Mouse (Mus musculus) forebrain, embryonic 12.5 days (tissue): Measurements from ENCODE around the gene Dnmt1. TPM values are rescaled to one million over a fixed set of nuclear protein-coding genes. Genes with fewer than 3 reads are reported as not detected.

ENCODE experiments used
- ATAC-seq: fragments of 200-750 bp; cut with Nextera tagmentation; 2 replicates; pipeline ENCODE4 v1.8.0; 2017; ENCODE audit warnings: moderate TSS enrichment; ENCODE audit not compliant: low FRiP score
- H3K27ac ChIP-seq: fragments of 300-500 bp; sonication (generic); 2 replicates; pipeline ENCODE4 v1.5.1; 2016; ENCODE audit warnings: mild to moderate bottlenecking
- H3K27me3 ChIP-seq: fragments of 300-500 bp; sonication (generic); 2 replicates; pipeline ENCODE4 v1.6.1; 2016; ENCODE audit warnings: mild to moderate bottlenecking
- H3K36me3 ChIP-seq: fragments of 300-500 bp; sonication (generic); replicated peaks from 2 replicates; pipeline ENCODE4 v1.6.1; 2016; ENCODE audit warnings: mild to moderate bottlenecking
- H3K4me1 ChIP-seq: fragments of 300-500 bp; sonication (generic); 2 replicates; pipeline ENCODE4 v1.6.1; 2016
- H3K4me2 ChIP-seq: fragments of 300-500 bp; sonication (generic); 2 replicates; pipeline ENCODE4 v1.6.1; 2016; ENCODE audit warnings: mild to moderate bottlenecking, moderate library complexity
- H3K4me3 ChIP-seq: fragments of 300-500 bp; sonication (generic); replicated peaks from 2 replicates; pipeline ENCODE4 v1.5.1; 2016; ENCODE audit warnings: mild to moderate bottlenecking
- H3K9ac ChIP-seq: fragments of 300-500 bp; sonication (generic); 2 replicates; pipeline ENCODE4 v1.6.1; 2016; ENCODE audit warnings: mild to moderate bottlenecking
- H3K9me3 ChIP-seq: fragments of 300-500 bp; sonication (generic); 2 replicates; pipeline ENCODE4 v1.6.1; 2016
- WGBS: fragments of 180-500 bp; shearing (Covaris S2); methylation state at CpG from one replicate; pipeline ENCODE4 v1.1.7; 2016; 5-methylcytosine and 5-hydroxymethylcytosine counted together
- polyA plus RNA-seq: library from polyadenylated mRNA; unstranded; fragments of >200 nt; fragmentation: Nextera tagmentation; extraction: Ambion mirVana; gene quantifications from 2 replicates; pipeline ENCODE4 v1.2.1, GENCODE M21; 2016

The Dnmt1 gene
- polyA plus RNA-seq, 1 experiment from 2014 or later: 134 TPM

GRCm38 (mm10) chr9:20897736-20898510 is 61.8 kb downstream of the Dnmt1 start:
- Histone ChIP-seq H3K4me3 (peak overlapping the region; percentile 81), H3K4me1 (peaks cover 19% of the 10 kb centered on the region), H3K9me3 (no peaks in the 10 kb centered on the region), H3K9ac (peak overlapping the region; percentile 92), H3K4me2 (peak overlapping the region; percentile 97), H3K27ac (0 out of 2 replicates have a peak overlapping the region, but pooled peaks have one; percentile 21), H3K27me3 (no peaks in the 10 kb centered on the region), H3K36me3 (peaks cover 43% of the 10 kb centered on the region)
- 7% methylated on average over 25 of the region's 39 CpGs for WGBS
- peak; percentile 75 for ATAC-seq

- Histone ChIP-seq H3K4me2 (no peak overlapping the region), H3K27me3 (no peaks in the 10 kb centered on the region), H3K4me3 (no peak overlapping the region), H3K9me3 (no peaks in the 10 kb centered on the region), H3K27ac (no peak overlapping the region), H3K9ac (no peak overlapping the region), H3K4me1 (peaks cover 15% of the 10 kb centered on the region), H3K36me3 (peaks cover 68% of the 10 kb centered on the region)
- 94% methylated on average over 9 of the region's 9 CpGs for WGBS
- no peak for ATAC-seq
Observed at GRCm38 (mm10) chr9:20895382-20895781, 64.3 kb downstream of the Dnmt1 start.

- Histone ChIP-seq H3K36me3 (peaks cover 76% of the 10 kb centered on the region), H3K4me3 (no peak overlapping the region), H3K9ac (no peak overlapping the region), H3K4me1 (peaks cover 15% of the 10 kb centered on the region), H3K9me3 (no peaks in the 10 kb centered on the region), H3K4me2 (no peak overlapping the region), H3K27me3 (no peaks in the 10 kb centered on the region), H3K27ac (no peak overlapping the region)
- no peak for ATAC-seq
- WGBS: 92% methylated on average over 15 of the region's 15 CpGs
Observed at GRCm38 (mm10) chr9:20894629-20895028, 65.1 kb downstream of the Dnmt1 start.

GRCm38 (mm10) chr9:20893590-20894343 is 65.9 kb downstream of the Dnmt1 start:
- Histone ChIP-seq H3K27me3 (no peaks in the 10 kb centered on the region), H3K4me1 (peaks cover 22% of the 10 kb centered on the region), H3K4me2 (no peak overlapping the region), H3K9ac (no peak overlapping the region), H3K36me3 (peaks cover 80% of the 10 kb centered on the region), H3K27ac (no peak overlapping the region), H3K9me3 (no peaks in the 10 kb centered on the region), H3K4me3 (no peak overlapping the region)
- WGBS: 85% methylated on average over 13 of the region's 13 CpGs
- ATAC-seq: no peak

GRCm38 (mm10) chr9:20893069-20893468 is 66.6 kb downstream of the Dnmt1 start:
- no peak for ATAC-seq
- H3K27ac ChIP-seq: no peak overlapping the region
- no peaks in the 10 kb centered on the region for H3K27me3 ChIP-seq
- no peak overlapping the region for H3K9ac ChIP-seq
- H3K4me1 ChIP-seq: peaks cover 25% of the 10 kb centered on the region
- H3K4me2 ChIP-seq: no peak overlapping the region
- peaks cover 80% of the 10 kb centered on the region for H3K36me3 ChIP-seq
- no peaks in the 10 kb centered on the region for H3K9me3 ChIP-seq
- WGBS: 72% methylated on average over 5 of the region's 5 CpGs
- H3K4me3 ChIP-seq: no peak overlapping the region

- no peaks in the 10 kb centered on the region for H3K9me3 ChIP-seq
- peaks cover 17% of the 10 kb centered on the region for H3K4me1 ChIP-seq
- no peak overlapping the region for H3K4me3 ChIP-seq
- H3K36me3 ChIP-seq: peaks cover 79% of the 10 kb centered on the region
- no peaks in the 10 kb centered on the region for H3K27me3 ChIP-seq
- 83% methylated on average over 5 of the region's 5 CpGs for WGBS
- no peak overlapping the region for H3K27ac ChIP-seq
- ATAC-seq: no peak
- H3K4me2 ChIP-seq: no peak overlapping the region
- H3K9ac ChIP-seq: no peak overlapping the region
Observed at GRCm38 (mm10) chr9:20892104-20892653, 67.5 kb downstream of the Dnmt1 start.

GRCm38 (mm10) chr9:20891339-20892103 is 68.2 kb downstream of the Dnmt1 start:
- Histone ChIP-seq H3K36me3 (peaks cover 73% of the 10 kb centered on the region), H3K9me3 (no peaks in the 10 kb centered on the region), H3K27ac (no peak overlapping the region), H3K4me1 (peaks cover 10% of the 10 kb centered on the region), H3K4me2 (no peak overlapping the region), H3K9ac (no peak overlapping the region), H3K4me3 (no peak overlapping the region), H3K27me3 (no peaks in the 10 kb centered on the region)
- no peak for ATAC-seq
- WGBS: 83% methylated on average over 26 of the region's 26 CpGs

GRCm38 (mm10) chr9:20890411-20890810 is 69.3 kb downstream of the Dnmt1 start:
- peaks cover 10% of the 10 kb centered on the region for H3K4me1 ChIP-seq
- no peaks in the 10 kb centered on the region for H3K9me3 ChIP-seq
- H3K4me2 ChIP-seq: no peak overlapping the region
- no peak overlapping the region for H3K9ac ChIP-seq
- 88% methylated on average over 5 of the region's 5 CpGs for WGBS
- H3K4me3 ChIP-seq: no peak overlapping the region
- H3K36me3 ChIP-seq: peaks cover 62% of the 10 kb centered on the region
- H3K27ac ChIP-seq: no peak overlapping the region
- ATAC-seq: no peak
- no peaks in the 10 kb centered on the region for H3K27me3 ChIP-seq

GRCm38 (mm10) chr9:20889185-20890141 is 70.2 kb downstream of the Dnmt1 start:
- Histone ChIP-seq H3K4me2 (peak overlapping the region; percentile 91), H3K9me3 (peaks cover 2% of the 10 kb centered on the region; the same call in 1 of the 2 replicates), H3K27me3 (no peaks in the 10 kb centered on the region), H3K4me3 (peak overlapping the region; percentile 84), H3K27ac (no peak overlapping the region), H3K9ac (peak overlapping the region; percentile 4; the same call in 1 of the 2 replicates), H3K4me1 (peaks cover 10% of the 10 kb centered on the region), H3K36me3 (peaks cover 52% of the 10 kb centered on the region)
- ATAC-seq: no peak
- WGBS: 85% methylated on average over 29 of the region's 29 CpGs

- ATAC-seq: peak; percentile 62
- H3K9me3 ChIP-seq: peaks cover 2% of the 10 kb centered on the region; the same call in 1 of the 2 replicates
- WGBS: under 1% methylated on average over 30 of the region's 30 CpGs
Observed at GRCm38 (mm10) chr9:20888386-20888765, 71.3 kb downstream of the Dnmt1 start.

More at GRCm38 (mm10) chr9:20888386-20888765, 71.3 kb downstream of the Dnmt1 start:
- Histone ChIP-seq H3K4me2 (peak overlapping the region; percentile 91), H3K27me3 (no peaks in the 10 kb centered on the region), H3K36me3 (peaks cover 41% of the 10 kb centered on the region), H3K9ac (peak overlapping the region; percentile 86), H3K4me1 (peaks cover 10% of the 10 kb centered on the region), H3K4me3 (peak overlapping the region; percentile 84), H3K27ac (peak overlapping the region; percentile 90; the same call in 1 of the 2 replicates)
